Mouse (Mus musculus) adrenal gland, adult 18-20 months (tissue): ENCODE measurements around the gene Rpia. TPM values are rescaled to one million over a fixed set of nuclear protein-coding genes. Genes with fewer than 3 reads are reported as not detected.

Source experiments
- DNase-seq, 2 experiments: peaks; one replicate each; pipeline ENCODE4 v3.0.0; 2021 to 2022; ENCODE audit warnings: low spot score in 2 of 2
- total RNA-seq, 2 experiments: library from RNA; stranded (reverse); gene quantifications; 1 replicate in 1 of 2; 2 replicates in 1 of 2; pipeline ENCODE4 v1.2.3; 2021

Gene Rpia
- total RNA-seq, 2 experiments from 2014 or later = 21.7 to 23.4 TPM

DNA sequence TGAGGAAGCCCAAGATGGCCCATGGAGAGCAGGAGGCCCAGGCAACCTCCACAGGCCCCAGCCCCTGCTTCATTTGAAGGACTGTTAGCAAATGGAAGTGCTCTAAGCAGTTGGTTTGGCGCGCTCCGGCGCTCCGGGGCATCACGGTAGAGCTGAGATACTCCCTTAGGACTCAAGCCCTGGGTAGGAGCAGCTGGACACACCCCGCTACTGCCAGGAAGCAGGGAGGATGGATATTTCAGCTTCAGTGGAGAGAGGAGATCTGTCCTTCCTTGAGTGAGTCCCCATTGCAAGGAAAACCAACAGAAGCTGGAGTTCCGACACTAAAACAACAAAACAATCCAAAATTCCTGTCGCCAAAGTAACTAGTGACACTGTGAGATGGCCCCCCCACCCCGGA, 37.2 kb downstream of the Rpia start:
- no peak for DNase-seq

GRCm38 (mm10) chr6:70752351-70752750, 39.7 kb downstream of the Rpia start:
- DNase-seq = peak; percentile 9 to 27

DNA sequence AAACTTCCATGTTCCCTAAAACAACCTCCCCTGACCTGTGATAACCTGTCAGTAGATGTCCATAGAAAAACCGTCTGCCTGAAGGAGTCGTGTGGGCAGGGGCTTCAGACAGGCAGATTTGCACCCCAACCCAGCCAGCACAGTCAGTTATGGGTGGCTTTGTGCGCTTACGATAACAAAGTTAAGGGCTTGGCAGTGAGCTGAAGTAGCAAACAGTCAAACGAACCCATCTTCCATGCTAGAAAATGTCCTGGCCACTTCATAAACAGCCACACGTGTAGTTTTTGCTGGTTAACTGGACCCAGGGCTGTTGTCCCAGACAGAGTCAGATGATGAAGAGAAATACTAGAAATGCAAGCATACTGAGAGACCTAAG, 40.1 kb downstream of the Rpia start:
- no peak for DNase-seq

DNA sequence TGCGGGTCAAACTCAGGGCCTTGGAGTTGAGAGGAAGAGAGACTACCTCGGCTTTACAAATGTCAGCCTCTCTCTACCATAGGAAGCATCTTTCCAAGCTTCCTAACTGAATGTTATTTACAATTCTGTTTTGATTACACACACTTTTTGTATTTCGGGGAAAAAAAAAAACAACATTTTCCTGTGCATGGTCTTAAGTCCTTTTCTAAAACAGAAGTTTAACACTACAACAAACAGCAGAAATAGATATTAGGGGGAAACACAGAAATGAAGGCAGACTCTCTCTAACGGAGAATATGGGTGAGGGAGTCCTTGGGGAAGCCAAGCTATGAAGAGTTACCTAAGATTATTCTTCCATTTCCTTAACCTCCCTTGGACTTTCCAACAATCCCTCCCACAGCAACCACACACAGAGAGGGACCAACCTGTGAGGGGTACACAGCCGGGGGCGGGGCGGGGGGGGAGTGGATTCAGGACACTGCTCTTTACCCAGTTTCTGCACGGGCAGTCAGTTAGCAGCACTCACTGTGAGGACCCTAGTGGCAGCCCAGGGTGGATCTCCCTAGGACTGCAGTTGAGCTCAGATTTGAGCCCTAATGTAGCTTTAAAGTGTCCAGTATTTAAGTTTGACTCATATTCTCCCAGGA, 40.7 kb downstream of the Rpia start:
- no peak for DNase-seq

DNA sequence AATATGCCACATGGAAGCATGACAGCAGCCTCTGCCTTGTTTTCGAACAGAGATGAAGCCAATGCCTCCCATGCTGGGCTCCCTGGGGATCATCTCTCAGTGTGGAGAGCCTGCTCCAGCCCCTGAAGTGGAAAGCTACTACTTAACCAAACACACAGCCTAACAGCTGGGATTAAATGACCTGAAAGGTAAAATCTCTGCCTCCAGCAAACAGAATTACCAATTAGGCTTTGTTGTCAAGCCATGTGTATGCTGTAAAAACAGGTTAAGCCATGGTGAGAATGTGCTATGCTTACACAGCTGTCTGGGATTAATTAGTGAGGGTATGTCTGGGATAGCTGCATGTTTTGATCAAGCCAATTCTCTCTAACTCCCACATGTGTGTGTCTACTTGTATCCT, 42.3 kb downstream of the Rpia start:
- DNase-seq = no peak

DNA sequence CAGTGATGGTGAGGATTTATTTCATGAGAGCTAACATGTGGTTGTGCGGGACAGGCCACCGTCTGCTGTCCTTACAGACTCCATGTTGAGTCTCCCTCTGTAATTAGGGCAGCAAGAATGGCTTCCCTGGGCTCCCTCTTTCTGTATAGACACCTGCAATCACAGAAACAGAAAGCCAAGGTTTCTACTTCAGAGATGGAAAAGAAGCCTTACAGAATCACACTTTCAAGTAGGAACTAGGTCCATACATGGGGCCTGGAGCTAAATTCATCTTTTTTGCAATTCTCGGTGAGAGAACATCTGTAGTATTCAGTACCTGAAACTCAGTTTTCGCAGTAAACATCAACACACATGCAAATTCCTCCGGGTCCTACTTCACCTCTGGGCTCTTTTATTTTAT, 44.3 kb downstream of the Rpia start:
- DNase-seq = no peak

DNA sequence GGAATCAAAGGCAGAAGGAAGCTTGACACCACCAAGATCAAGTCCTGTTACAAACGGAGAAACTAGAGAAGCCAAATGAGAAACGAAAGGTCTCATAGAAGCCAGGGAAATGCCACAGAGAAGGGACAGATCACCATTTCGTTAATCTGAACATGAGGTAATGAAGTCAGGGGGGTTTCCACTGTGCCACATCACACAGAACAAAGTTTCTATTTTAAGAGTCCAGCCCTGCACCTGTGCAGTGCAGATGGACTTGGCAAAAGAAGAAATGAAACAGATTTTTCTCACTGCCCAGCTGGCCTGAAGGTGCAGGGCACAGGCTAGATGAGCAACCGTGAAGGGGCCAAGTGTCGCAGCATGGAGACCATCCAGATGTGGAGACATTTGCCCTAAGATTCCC, 48.1 kb downstream of the Rpia start:
- no peak for DNase-seq

DNA sequence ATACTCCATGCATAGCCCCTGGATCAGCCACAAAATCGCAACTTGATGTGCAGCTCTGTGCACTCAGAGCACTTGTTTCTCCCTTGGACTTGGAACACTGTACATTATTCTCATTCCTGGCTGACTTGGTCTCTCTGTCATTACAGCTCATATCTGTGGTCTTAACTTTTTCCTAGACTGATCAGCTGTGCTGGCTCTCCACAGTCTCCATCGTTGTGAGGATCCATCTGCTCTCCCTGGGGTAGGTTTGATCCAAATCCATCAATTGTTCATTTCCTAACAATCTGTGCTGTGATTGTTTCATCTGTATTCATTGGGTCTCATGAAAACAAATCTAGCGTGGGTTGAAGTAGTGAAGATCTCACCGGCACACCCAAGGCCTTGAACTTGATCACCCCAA, 49.2 kb downstream of the Rpia start:
- DNase-seq = no peak

DNA sequence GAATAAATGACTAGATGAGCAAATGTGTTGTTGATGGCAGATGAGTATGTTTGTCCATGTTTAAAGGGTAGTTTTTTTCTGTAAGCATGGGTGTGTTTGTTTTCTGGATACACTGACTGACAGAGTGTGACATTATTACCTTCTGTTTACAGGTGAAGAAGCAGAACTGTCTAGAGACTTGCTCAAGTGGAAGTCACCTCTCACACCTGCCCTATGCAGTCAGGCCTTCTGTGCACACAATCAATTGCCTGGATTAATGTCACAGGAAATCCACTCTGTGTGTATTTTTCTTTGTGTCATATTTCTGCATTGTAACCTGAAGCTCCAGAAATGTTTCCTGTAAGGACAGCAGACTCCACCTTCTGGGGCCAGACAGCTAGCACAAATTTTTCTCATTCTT, 51.5 kb downstream of the Rpia start:
- DNase-seq = no peak

- no peak for DNase-seq
These were observed 52.6 kb downstream of the Rpia start for GRCm38 (mm10) chr6:70739456-70739855.

DNA sequence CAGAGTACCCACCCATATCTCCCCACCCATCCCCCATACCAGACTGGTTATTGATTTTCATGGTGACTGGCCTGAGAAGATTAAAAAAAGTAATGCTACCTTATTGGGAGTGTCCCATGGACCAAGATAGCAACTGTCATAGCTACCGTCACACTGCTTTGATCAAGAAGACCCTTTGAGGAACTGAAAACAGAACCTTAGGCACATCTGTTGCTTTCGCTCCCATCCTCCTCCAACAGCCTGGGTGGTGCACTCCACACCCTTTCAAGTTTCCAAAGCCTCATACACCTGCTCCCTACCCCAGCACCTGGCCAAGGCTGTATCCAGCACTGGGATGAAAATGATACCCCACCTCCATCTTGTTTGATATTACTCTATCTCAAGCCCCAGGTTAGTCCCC, 56.5 kb downstream of the Rpia start:
- no peak for DNase-seq

GRCm38 (mm10) chr6:70730828-70731227, 61.2 kb downstream of the Rpia start:
- no peak for DNase-seq

GRCm38 (mm10) chr6:70729125-70729524, 62.9 kb downstream of the Rpia start:
- DNase-seq = no peak

DNA sequence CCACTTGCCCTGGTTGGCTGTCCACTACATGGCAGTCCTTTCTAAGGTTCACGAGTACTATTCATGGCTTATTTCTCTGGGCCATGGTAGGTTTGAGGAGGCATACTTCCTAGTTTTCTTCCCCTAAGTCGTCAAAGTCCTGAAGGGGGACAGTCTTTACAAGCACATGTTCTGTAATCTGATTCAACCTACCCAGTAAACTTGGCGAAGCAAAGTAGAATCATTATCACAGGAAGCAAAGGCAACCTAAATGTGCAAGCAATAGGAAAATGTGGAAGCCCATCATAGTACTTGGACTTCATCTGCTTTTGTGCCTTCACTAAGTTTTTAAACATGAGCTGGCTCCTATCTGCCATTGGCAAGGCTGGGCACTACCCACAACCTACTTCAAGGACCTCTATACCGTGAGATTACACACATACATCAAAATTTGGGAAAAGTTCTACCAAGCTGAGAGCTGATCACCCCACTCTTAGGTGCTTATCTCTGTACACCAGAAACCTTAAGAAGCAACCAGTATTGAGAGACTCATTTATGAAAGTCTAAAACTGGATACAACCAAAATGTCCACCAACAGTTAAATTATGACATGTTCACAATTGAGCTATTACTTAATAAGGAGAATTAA, 64.8 kb downstream of the Rpia start:
- DNase-seq = no peak

- no peak for DNase-seq
These were observed 66.4 kb downstream of the Rpia start for GRCm38 (mm10) chr6:70725639-70726038.

- no peak for DNase-seq
These were observed 67.3 kb downstream of the Rpia start for GRCm38 (mm10) chr6:70724722-70725121.

DNA sequence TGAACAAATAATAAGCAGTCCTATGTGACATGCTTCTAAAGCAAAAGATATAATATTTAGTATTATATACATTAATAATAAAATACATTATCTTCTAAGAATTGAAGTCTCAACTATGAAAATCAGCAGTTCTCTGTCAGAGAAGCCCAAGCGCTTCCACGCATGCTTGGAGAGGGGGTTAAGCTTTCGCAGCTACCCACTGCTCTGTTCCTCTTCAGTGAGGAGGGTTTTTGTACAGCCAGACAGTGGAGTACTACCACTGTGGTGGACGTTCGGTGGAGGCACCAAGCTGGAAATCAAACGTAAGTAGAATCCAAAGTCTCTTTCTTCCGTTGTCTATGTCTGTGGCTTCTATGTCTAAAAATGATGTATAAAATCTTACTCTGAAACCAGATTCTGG, 69.7 kb downstream of the Rpia start:
- DNase-seq = no peak

GRCm38 (mm10) chr6:70718760-70719159, 73.3 kb downstream of the Rpia start:
- no peak for DNase-seq

- DNase-seq = no peak
These were observed 73.9 kb downstream of the Rpia start for GRCm38 (mm10) chr6:70718164-70718563.

GRCm38 (mm10) chr6:70716701-70717393, 75.2 kb downstream of the Rpia start:
- DNase-seq = no peak
